Mouse (Mus musculus): ENCODE measurements around the gene Drosha.

The Drosha gene

DNA sequence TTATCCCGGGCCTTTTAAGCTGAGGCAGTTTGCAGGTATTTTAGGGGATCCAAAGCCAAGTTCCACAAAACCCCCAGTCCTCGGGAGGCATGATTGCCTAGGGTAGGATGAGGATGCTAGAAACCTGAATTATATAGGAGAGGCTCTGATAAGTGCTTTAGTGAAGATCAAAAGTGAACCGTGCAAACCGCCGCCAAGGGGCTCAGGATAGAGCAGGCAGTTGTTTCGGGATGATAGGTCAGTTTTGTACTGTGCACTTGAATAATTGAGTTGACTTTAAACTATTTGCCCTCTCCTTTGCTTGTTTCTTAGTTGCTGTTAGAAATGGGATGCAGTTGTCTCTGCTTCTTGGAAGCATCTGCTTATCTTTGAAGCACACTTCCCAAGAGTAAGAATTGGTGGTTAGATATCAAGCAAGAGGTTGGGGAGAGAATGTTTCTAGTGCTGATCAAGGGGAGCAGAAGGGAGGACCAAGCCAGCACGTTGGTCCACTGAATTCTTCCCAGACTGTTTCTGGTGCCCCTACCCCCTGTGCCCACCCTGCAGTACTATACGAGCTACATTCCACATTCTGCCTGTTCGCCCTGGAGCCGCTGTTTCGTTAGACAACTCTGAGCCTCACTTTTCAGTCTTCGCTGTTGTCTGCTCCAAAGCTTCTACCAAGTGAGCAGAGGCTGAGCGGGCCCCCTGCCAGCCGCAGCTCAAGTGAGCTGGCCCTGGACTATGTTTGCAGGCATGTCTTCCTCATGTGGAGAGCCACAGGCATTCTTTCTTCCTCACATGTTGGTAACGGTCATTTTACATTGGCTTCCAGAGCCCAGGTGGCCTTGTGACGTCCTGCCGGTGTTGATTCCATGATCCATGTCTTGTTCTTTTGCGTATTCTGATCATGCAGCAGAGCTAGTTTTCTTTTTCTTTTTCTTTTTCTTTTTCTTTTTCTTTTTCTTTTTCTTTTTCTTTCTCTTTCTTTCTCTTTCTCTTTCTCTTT is 71.7 kb downstream of the Drosha start:
- TF ChIP-seq GATA4 (IDR thresholded peaks at IDR 0.05; ENCODE audit: insufficient replicate concordance, low read length), result no peak

- no peak for TF ChIP-seq GATA4 (IDR thresholded peaks at IDR 0.05; ENCODE audit: insufficient replicate concordance, low read length)
These were observed 73.2 kb downstream of the Drosha start for GRCm38 (mm10) chr15:12897831-12898230.

DNA sequence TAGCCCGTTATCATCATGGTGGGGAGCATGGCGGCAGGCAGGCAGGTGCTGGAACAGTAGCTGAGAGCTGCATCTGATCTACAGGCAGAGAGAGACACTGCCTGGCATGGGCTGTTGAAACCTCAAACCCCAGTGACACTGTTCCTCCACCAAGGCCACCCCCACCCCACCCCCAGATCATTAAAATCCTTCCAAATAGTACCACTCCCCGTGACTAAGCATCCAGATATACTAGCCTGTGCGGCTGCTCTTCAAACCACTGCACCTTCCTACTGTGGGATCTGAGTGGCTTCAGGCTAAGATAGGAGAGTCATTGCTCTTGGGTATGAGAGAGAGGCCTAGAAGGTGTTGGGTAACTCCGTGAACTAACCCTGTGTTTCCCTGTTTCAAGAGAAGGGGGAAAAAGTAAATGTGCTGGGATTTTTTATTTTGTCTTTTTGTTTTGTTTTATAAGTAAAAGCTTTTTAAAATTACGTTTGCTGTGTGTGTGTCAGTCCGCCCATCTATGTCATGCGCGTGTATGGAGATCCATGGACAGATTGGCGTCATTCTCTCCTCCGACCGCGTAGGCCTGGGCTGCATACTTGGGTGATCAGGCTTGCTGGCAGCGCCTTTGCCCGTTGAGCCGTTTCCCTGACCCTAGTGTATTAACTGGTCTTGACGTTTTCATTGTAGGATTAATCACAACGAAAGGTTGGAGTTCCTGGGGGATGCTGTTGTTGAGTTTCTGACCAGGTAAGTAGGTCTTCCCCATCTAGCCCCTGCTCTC is 76.0 kb downstream of the Drosha start:
- no peak for TF ChIP-seq GATA4 (IDR thresholded peaks at IDR 0.05; ENCODE audit: insufficient replicate concordance, low read length)

DNA sequence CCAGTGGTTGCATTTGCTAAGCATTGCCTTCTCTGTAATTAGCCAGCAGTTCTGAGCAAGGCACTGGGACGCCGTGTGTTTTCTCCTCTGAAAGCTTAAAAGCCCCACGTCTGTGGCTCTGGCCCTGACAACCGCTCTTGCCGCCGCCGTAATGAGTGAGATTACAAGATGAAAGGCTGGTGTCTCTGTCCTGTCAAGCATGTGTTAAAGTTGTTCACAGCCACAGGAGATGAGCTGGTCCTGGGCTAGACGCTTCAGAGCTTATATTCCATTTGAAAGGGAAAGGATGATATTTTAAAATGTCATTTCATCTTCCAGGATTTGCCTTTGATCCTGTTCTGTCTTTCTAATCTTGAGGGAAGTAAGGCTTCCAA is 76.6 kb downstream of the Drosha start:
- no peak for TF ChIP-seq GATA4 (IDR thresholded peaks at IDR 0.05; ENCODE audit: insufficient replicate concordance, low read length)

DNA sequence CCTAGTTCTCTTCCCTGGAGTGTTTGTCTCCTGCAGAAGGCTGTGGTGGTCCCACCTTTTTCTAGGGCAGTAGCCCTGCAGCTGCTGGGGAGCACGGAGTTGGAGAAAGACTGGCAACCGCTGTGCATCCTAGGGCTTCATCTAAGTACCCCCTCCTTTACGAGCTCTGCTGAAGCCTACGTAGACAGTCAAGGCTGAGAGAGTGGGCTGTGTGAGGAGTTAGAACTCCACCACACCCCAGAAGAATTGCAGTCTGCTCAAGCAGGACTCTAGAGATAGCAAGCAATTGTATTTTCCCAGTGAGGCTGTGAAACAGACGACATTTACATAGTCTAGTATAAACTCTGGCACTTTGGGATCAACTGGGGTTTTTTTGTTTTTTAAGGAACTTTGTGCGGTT is 79.8 kb downstream of the Drosha start:
- TF ChIP-seq GATA4 (IDR thresholded peaks at IDR 0.05; ENCODE audit: insufficient replicate concordance, low read length), result no peak

GRCm38 (mm10) chr15:12907962-12908719 is 83.5 kb downstream of the Drosha start:
- no peak for TF ChIP-seq GATA4 (IDR thresholded peaks at IDR 0.05; ENCODE audit: insufficient replicate concordance, low read length)

DNA sequence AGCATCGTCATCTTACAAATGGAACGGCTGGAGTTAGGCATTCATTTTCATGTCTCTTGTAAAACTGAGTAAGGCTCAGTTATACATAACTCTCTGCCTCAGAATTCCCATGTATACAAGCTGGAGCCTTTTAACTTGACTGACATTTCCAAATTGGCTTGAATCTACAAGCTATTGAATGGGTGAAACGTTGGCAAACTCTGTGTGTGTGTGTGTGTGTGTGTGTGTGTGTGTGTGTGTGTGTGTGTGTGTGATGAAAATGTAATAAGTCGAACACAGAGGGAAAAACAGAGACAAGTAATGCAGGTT is 84.1 kb downstream of the Drosha start:
- no peak for TF ChIP-seq GATA4 (IDR thresholded peaks at IDR 0.05; ENCODE audit: insufficient replicate concordance, low read length)

DNA sequence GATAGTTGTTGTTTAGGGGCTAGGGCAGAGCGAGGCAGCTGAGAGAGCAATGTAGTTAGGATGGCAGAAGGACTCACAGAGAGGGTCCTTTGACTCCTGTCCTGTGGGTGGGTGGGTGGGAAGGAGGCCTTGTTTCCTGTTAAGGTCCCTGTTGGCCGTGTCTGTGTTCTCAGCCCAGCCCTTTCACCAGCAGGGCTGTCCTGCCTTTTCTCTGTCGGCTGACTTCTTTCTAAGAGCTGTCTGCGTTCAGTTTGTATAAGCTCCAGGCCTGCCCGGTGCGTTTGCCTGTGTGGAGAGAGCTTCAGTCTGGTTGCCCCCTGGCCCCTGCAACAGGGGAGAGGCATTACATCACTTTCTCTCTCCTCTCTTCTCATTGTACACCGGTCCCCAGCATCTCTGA is 84.6 kb downstream of the Drosha start:
- no peak for TF ChIP-seq GATA4 (IDR thresholded peaks at IDR 0.05; ENCODE audit: insufficient replicate concordance, low read length)

DNA sequence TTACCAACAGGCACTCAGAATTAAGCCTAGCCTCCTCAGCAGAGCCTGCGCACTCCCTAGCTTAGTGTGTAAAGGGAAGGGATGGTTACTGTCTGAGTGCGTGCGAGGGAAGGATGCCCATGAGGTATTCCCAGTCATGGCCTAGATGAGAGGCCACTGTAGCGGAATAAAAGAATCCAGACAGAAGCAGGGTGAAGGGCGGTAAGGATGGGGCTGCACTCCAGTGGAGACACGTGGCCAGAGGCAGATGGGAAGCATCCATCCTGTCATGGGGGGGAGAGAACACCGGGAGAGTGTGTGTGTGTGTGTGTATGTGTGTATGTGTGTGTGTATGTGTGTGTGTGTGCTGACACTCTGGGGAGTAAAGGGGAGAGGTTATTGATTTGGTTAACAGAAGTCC is 86.5 kb downstream of the Drosha start:
- no peak for TF ChIP-seq GATA4 (IDR thresholded peaks at IDR 0.05; ENCODE audit: insufficient replicate concordance, low read length)

DNA sequence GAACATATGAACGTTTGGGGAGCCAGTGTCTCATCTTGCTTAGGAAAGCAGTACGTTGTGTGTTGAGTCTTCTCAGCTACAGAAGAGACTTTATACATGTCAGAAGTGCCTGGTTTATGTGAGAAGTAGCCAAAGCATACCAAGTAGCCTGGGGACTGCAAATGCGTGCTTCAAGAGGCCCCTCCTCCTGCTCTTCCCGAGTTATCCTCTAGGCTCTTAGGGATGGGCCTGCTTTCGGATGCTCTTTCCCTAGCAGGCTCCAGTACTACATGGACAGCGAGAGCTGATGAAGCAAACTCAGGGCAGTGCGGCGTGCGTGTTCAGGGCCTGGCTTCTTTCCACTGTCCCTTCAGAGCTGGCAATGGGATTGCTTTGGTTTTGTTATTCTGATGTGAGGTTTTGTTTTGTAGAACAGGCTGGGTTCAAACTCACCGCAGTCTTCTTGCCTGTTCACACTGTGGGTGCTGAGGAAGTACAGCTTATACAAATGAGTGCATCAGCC is 91.8 kb downstream of the Drosha start:
- TF ChIP-seq GATA4 (IDR thresholded peaks at IDR 0.05; ENCODE audit: insufficient replicate concordance, low read length), result no peak

DNA sequence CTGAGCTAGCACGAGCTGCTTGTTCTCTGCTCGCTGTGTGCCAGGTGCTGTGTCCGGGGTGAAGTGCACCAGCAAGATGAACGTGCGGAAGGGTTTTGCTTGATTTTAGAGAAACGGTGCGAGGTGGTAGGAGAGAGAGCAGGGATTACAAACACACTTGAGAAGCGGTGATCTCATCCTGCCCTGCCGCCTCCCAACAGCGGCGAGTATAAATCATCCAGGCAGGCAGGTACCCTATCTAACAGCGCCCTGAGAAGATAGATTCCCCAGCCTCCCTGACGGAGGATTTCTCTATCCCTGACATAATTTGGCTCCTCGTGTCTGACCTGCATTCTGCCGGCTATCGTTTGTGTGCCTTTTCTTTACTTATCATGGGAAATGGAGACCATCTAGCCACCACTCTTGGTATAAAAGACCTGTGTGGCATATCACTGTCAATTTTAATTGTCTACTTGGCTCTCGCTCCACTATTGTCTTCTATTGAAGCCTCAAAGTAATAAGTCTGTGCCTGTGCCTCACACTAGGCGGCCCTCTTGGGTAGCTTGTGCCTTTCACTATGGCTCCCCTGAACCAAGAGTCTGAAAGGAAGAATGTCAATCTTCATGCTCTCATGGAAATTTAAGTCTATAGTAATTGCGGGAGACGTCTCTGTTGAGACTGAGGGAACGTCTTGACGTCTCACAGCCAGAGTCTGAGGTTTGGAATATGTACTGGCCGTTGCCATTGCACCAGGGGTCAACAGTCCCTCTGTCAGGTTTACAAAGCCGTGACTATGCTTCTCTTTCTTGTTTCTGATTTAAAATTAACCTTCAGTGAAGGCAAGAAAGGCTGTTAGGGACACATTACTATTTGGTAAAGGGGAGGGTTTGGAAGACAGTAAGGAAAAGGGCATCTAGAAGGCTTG is 95.6 kb downstream of the Drosha start:
- TF ChIP-seq GATA4 (IDR thresholded peaks at IDR 0.05; ENCODE audit: insufficient replicate concordance, low read length), result no peak

DNA sequence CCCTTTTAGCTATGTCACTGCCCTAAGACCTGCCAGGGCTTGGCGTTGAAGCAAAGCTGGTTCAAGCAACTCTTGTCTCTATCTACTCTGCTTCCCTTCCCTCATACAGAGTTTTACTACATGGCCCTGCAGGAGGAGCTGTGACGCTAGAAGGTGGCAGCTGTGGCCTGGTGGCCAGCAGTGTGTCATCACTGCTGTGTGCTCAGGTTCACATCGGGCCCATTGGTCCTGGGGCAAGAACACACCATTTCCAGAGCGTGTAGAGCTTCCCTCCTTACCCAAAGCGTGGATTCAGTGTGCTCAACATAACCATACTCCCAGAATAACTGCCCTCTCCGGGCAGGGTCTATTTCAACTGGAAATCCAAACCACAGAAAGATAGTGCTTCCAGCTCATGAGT is 97.3 kb downstream of the Drosha start:
- no peak for TF ChIP-seq GATA4 (IDR thresholded peaks at IDR 0.05; ENCODE audit: insufficient replicate concordance, low read length)

DNA sequence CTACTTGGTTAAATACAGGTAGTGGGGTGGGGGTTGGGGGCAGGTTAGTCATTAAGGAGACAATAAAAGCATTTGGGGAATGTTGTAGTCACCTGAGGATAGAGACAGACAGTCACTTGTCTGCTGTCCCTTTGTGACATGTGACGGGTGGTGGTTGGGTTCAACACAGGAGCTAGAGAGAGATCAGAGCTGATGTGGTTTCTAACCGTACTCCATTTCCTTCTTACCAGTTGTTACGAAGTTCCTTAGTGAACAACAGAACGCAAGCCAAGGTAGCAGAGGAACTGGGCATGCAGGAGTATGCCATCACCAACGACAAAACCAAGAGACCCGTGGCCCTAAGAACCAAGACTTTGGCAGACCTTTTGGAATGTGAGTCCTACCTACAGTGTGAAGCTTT is 99.2 kb downstream of the Drosha start:
- no peak for TF ChIP-seq GATA4 (IDR thresholded peaks at IDR 0.05; ENCODE audit: insufficient replicate concordance, low read length)

DNA sequence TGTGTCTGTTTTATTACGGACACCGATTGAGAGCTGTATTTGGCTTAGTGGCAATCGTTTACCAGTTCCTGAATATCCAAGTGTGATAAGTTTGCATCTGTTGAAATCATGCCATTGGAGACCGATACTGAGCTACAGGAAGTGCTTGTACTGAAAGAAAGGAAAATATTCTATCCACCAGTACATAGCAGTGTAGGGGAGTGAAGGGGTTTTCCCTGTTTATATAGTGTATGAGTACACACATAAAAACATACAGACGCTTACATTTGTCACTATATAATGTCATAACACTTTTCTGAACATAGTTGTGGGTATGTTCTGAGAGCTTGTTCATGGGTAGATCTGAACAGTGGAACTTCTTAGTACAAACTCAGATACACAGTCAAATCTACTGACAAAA is 106.9 kb downstream of the Drosha start:
- no peak for TF ChIP-seq GATA4 (IDR thresholded peaks at IDR 0.05; ENCODE audit: insufficient replicate concordance, low read length)
